8 mouse cellular contexts compared by ENCODE assay signal in the genomic region with DNA sequence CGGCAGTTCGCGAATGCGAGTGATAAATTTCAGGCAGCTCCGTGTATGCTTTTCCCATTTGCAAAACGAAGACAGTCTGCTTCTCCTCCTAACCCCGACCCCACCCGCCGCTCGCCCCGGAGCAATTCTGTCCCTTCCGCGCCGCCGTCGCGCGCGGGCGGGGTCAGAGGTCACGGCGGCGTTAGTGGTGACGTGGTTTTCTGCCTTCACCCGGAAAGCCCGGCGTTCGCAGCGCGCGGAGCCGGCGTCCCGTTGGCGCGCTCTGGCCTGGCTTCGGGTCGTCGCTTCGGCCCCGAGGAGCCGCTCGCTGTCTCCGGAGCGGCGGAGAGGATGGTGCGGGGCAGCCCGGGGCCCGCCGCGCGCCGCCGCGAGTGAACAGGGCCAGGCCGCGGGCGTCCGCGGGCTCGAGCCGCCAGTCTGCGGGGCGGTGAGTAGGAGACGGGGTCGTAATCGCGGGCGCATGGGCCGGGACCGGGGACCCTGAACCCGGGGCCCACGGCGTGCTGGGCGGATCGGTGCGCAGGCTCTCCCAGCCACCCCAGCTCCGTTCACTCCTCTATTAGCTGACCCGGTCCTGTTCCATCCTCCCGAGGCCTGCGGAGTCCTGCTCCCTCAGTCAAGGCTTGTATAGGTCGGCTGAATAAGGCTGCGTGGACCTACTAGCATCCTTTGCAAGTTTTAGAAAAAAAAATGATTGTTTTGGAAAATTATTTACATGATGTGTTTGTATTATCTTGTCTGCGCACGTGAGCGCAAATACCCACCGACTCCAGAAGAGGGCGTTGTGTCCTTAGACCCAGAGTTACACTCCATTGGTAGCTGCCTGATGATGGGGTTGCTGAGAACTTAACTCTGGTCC. TPM values are rescaled to one million over a fixed set of nuclear protein-coding genes. Genes with fewer than 3 reads are reported as not detected.
DNase-seq lines count a peak whose midpoint lies in the region; ATAC-seq and TF ChIP-seq lines count a peak whose summit lies in the region.

No protein-coding gene starts in this region.

- no peaks in the 10 kb centered on the region for H3K9me3 ChIP-seq in CH12.LX (replicated peaks; ENCODE audit: low read length)
- peaks cover 9% of the 10 kb centered on the region; the same call in 1 of the 2 replicates for H3K9me3 ChIP-seq in forebrain, embryonic 10.5 days
- H3K9me3 ChIP-seq in heart, embryonic 15.5 days (replicated peaks): no peaks in the 10 kb centered on the region
- peaks cover 3% of the 10 kb centered on the region; the same call in 1 of the 2 replicates for H3K9me3 ChIP-seq in liver, embryonic 13.5 days (replicated peaks)
- H3K9me3 ChIP-seq in stomach, embryonic 14.5 days (ENCODE audit: control insufficient read depth, low read depth, low read length): peaks cover 6% of the 10 kb centered on the region; the same call in 1 of the 2 replicates

- TF ChIP-seq CTCF in CH12.LX (conservative IDR thresholded peaks at IDR 0.05 in 1 of 2, IDR thresholded peaks at IDR 0.05 in 1 of 2; ENCODE audit: low read depth in 2 of 2, low read length in 2 of 2): peak; percentile 59

- peak; percentile 88 for ATAC-seq in heart, embryonic 15.5 days (replicated peaks; ENCODE audit: insufficient number of reproducible peaks, insufficient read depth, low FRiP score, low read depth)
- peak; percentile 87 for ATAC-seq in liver, embryonic 13.5 days (ENCODE audit: low read depth)
- ATAC-seq in stomach, embryonic 14.5 days (ENCODE audit: insufficient number of reproducible peaks, insufficient read depth, low FRiP score, low read depth): peak; percentile 86

- H3K9ac ChIP-seq in CH12.LX (ENCODE audit: insufficient read depth, low read depth): peak overlapping the region; percentile 95
- peak overlapping the region; percentile 99 for H3K9ac ChIP-seq in heart, embryonic 15.5 days
- H3K9ac ChIP-seq in liver, embryonic 13.5 days: peak overlapping the region; percentile 100
- H3K9ac ChIP-seq in stomach, embryonic 14.5 days (replicated peaks; ENCODE audit: low read depth, low read length): peak overlapping the region; percentile 89

- peak; percentile 80 for DNase-seq in CH12.LX (ENCODE audit: extremely low read depth)
- DNase-seq in c-Kit-positive CD71-negative TER-119-negative erythroid progenitor cells, embryonic 14.5 days (ENCODE audit: low read depth): peak; percentile 84
- peak; percentile 87 for DNase-seq in forebrain, embryonic 10.5 days (ENCODE audit: extremely low spot score, low spot score)
- DNase-seq in kidney, postnatal 14 days: peak; percentile 96
- DNase-seq in liver, embryonic 13.5 days: peak; percentile 90
- DNase-seq in natural killer cell, adult 2 months (ENCODE audit: low spot score in 2 of 2): peak; percentile 86 to 90

- no peak for TF ChIP-seq RAD21 in CH12.LX (IDR thresholded peaks at IDR 0.05; ENCODE audit: low read depth, low read length)

- no peaks in the 10 kb centered on the region for H3K27me3 ChIP-seq in CH12.LX (replicated peaks)
- H3K27me3 ChIP-seq in forebrain, embryonic 10.5 days (ENCODE audit: poor library complexity, severe bottlenecking): no peaks in the 10 kb centered on the region
- H3K27me3 ChIP-seq in heart, embryonic 15.5 days: no peaks in the 10 kb centered on the region
- no peaks in the 10 kb centered on the region for H3K27me3 ChIP-seq in liver, embryonic 13.5 days
- no peaks in the 10 kb centered on the region for H3K27me3 ChIP-seq in stomach, embryonic 14.5 days (ENCODE audit: control insufficient read depth, insufficient read depth, low read length)

- peak overlapping the region; percentile 78 to 99 (median 99) for H3K4me3 ChIP-seq in CH12.LX (replicated peaks in 1 of 3; ENCODE audit: low read depth in 2 of 3, low read length in 2 of 3, poor library complexity in 1 of 3)
- H3K4me3 ChIP-seq in forebrain, embryonic 10.5 days: peak overlapping the region; percentile 73
- peak overlapping the region; percentile 99 for H3K4me3 ChIP-seq in heart, embryonic 15.5 days
- peak overlapping the region; percentile 100 for H3K4me3 ChIP-seq in liver, embryonic 13.5 days (replicated peaks)
- H3K4me3 ChIP-seq in stomach, embryonic 14.5 days (ENCODE audit: low read depth, low read length): peak overlapping the region; percentile 96

- in situ Hi-C loops in CH12.LX (cut with MboI; ENCODE audit: low pct_ligation_motif_present, low pct_unique_long_range_greater_than_20kb, low sequenced_read_pairs): no loop called here

- peaks cover 51% of the 10 kb centered on the region for H3K79me2 ChIP-seq in CH12.LX (replicated peaks; ENCODE audit: control insufficient read depth, extremely low read depth, insufficient read depth, poor library complexity, severe bottlenecking)

- under 1% methylated on average over 88 of the region's 88 CpGs for WGBS in forebrain, embryonic 10.5 days
- under 1% methylated on average over 75 of the region's 88 CpGs for WGBS in heart, embryonic 15.5 days
- WGBS in liver, embryonic 13.5 days (ENCODE audit: insufficient replicate concordance): under 1% methylated on average over 81 of the region's 88 CpGs
- WGBS in stomach, embryonic 14.5 days: under 1% methylated on average over 88 of the region's 88 CpGs

- dilution Hi-C loops in CH12.LX (cut with MboI; ENCODE audit: extremely low pct_ligation_motif_present, extremely low pct_unique_long_range_greater_than_20kb, low sequenced_read_pairs): no loop called here

- TF ChIP-seq EP300 in CH12.LX (IDR thresholded peaks at IDR 0.05; ENCODE audit: low read length): no peak

- peaks cover 13 to 30% of the 10 kb centered on the region in 2 experiments for H3K36me3 ChIP-seq in CH12.LX (replicated peaks in 1 of 2; ENCODE audit: control insufficient read depth in 1 of 2, insufficient read depth in 1 of 2, low read length in 1 of 2)
- H3K36me3 ChIP-seq in forebrain, embryonic 10.5 days (replicated peaks): peaks cover 13% of the 10 kb centered on the region
- no peaks in the 10 kb centered on the region for H3K36me3 ChIP-seq in heart, embryonic 15.5 days
- peaks cover 25% of the 10 kb centered on the region for H3K36me3 ChIP-seq in liver, embryonic 13.5 days
- H3K36me3 ChIP-seq in stomach, embryonic 14.5 days (ENCODE audit: control insufficient read depth, insufficient read depth, low read length): no peaks in the 10 kb centered on the region

- peak overlapping the region; percentile 69 for H3K4me2 ChIP-seq in CH12.LX (ENCODE audit: insufficient read depth, low read depth, poor library complexity, severe bottlenecking)
- H3K4me2 ChIP-seq in heart, embryonic 15.5 days: peak overlapping the region; percentile 62
- peak overlapping the region; percentile 86 for H3K4me2 ChIP-seq in liver, embryonic 13.5 days
- peak overlapping the region; percentile 60 for H3K4me2 ChIP-seq in stomach, embryonic 14.5 days (replicated peaks; ENCODE audit: low read depth, low read length)

- H3K4me1 ChIP-seq in CH12.LX (ENCODE audit: control insufficient read depth in 1 of 2, insufficient read depth in 2 of 2): peaks cover 6 to 37% of the 10 kb centered on the region in 2 experiments
- H3K4me1 ChIP-seq in forebrain, embryonic 10.5 days: peaks cover 24% of the 10 kb centered on the region
- peaks cover 31% of the 10 kb centered on the region for H3K4me1 ChIP-seq in heart, embryonic 15.5 days (replicated peaks)
- H3K4me1 ChIP-seq in liver, embryonic 13.5 days (replicated peaks): peaks cover 43% of the 10 kb centered on the region
- peaks cover 14% of the 10 kb centered on the region for H3K4me1 ChIP-seq in stomach, embryonic 14.5 days (ENCODE audit: control insufficient read depth, insufficient read depth, low read length)

- H3K27ac ChIP-seq in CH12.LX (ENCODE audit: insufficient read depth, low read depth): peak overlapping the region; percentile 55
- H3K27ac ChIP-seq in forebrain, embryonic 10.5 days: peak overlapping the region; percentile 91
- H3K27ac ChIP-seq in heart, embryonic 15.5 days: peak overlapping the region; percentile 82
- H3K27ac ChIP-seq in liver, embryonic 13.5 days: peak overlapping the region; percentile 90
- peak overlapping the region; percentile 83 for H3K27ac ChIP-seq in stomach, embryonic 14.5 days (ENCODE audit: low read length)

- peak; percentile 76; the same call in 1 of the 2 replicates for TF ChIP-seq POLR2A in CH12.LX (IDR thresholded peaks at IDR 0.05; ENCODE audit: low read depth, low read length)

RNA-seq across cellular contexts. Expression of a gene that starts 5.5 kb away (rescaled TPM):
- total RNA-seq in CH12.LX (2012; rRNA removed) (82.9 and 100 TPM in 2 replicates), CH12.LX (2014; rRNA removed) (72.1 and 77.6 TPM in 2 replicates)
- 80.9 and 87.7 TPM in 2 replicates for polyA plus RNA-seq in CH12.LX (2012; ENCODE audit: insufficient read length, low read depth)
- 35.8 and 39.2 TPM in 2 replicates for polyA plus RNA-seq in forebrain, embryonic 10.5 days (2016; fragmentation: Nextera tagmentation; extraction: Ambion mirVana)
- 23.0 and 24.2 TPM in 2 replicates for polyA plus RNA-seq in heart, embryonic 15.5 days (2015; fragmentation: Nextera tagmentation; extraction: Ambion mirVana)
- polyA plus RNA-seq in liver, embryonic 13.5 days (2015; fragmentation: Nextera tagmentation; extraction: Ambion mirVana): 30.7 and 34.4 TPM in 2 replicates
- polyA plus RNA-seq in stomach, embryonic 14.5 days (2014; fragmentation: Nextera tagmentation; extraction: Ambion mirVana): 33.7 and 36.7 TPM in 2 replicates

RNA-seq across cellular contexts. Expression of a gene that starts 33.0 kb away (rescaled TPM):
- total RNA-seq in CH12.LX (2012; rRNA removed): 37.0 and 48.7 TPM in 2 replicates
- total RNA-seq in CH12.LX (2014; rRNA removed): 43.9 and 44.0 TPM in 2 replicates
- 81.2 and 93.2 TPM in 2 replicates for polyA plus RNA-seq in CH12.LX (2012; ENCODE audit: insufficient read length, low read depth)
- polyA plus RNA-seq in forebrain, embryonic 10.5 days (2016; fragmentation: Nextera tagmentation; extraction: Ambion mirVana): 69.5 and 76.7 TPM in 2 replicates
- 57.7 and 59.5 TPM in 2 replicates for polyA plus RNA-seq in heart, embryonic 15.5 days (2015; fragmentation: Nextera tagmentation; extraction: Ambion mirVana)
- 55.0 and 64.9 TPM in 2 replicates for polyA plus RNA-seq in liver, embryonic 13.5 days (2015; fragmentation: Nextera tagmentation; extraction: Ambion mirVana)
- 55.0 and 57.4 TPM in 2 replicates for polyA plus RNA-seq in stomach, embryonic 14.5 days (2014; fragmentation: Nextera tagmentation; extraction: Ambion mirVana)

RNA-seq across cellular contexts. Expression of a gene that starts 33.0 kb away (rescaled TPM):
- total RNA-seq in CH12.LX (2012; rRNA removed): 45.5 and 46.5 TPM in 2 replicates
- total RNA-seq in CH12.LX (2014; rRNA removed): 34.7 and 35.1 TPM in 2 replicates
- 34.0 and 37.1 TPM in 2 replicates for polyA plus RNA-seq in CH12.LX (2012; ENCODE audit: insufficient read length, low read depth)
- 32.2 and 32.5 TPM in 2 replicates for polyA plus RNA-seq in forebrain, embryonic 10.5 days (2016; fragmentation: Nextera tagmentation; extraction: Ambion mirVana)
- 13.7 and 16.8 TPM in 2 replicates for polyA plus RNA-seq in heart, embryonic 15.5 days (2015; fragmentation: Nextera tagmentation; extraction: Ambion mirVana)
- polyA plus RNA-seq in liver, embryonic 13.5 days (2015; fragmentation: Nextera tagmentation; extraction: Ambion mirVana): 16.0 and 18.0 TPM in 2 replicates
- 27.5 and 28.7 TPM in 2 replicates for polyA plus RNA-seq in stomach, embryonic 14.5 days (2014; fragmentation: Nextera tagmentation; extraction: Ambion mirVana)

RNA-seq across cellular contexts. Expression of a gene that starts 50.8 kb away (rescaled TPM):
- 26.4 and 26.7 TPM in 2 replicates for total RNA-seq in CH12.LX (2012; rRNA removed)
- total RNA-seq in CH12.LX (2014; rRNA removed): 19.3 and 20.1 TPM in 2 replicates
- polyA plus RNA-seq in CH12.LX (2012; ENCODE audit: insufficient read length, low read depth): 31.6 and 34.4 TPM in 2 replicates
- 23.3 and 25.4 TPM in 2 replicates for polyA plus RNA-seq in forebrain, embryonic 10.5 days (2016; fragmentation: Nextera tagmentation; extraction: Ambion mirVana)
- 19.3 and 19.9 TPM in 2 replicates for polyA plus RNA-seq in heart, embryonic 15.5 days (2015; fragmentation: Nextera tagmentation; extraction: Ambion mirVana)
- polyA plus RNA-seq in liver, embryonic 13.5 days (2015; fragmentation: Nextera tagmentation; extraction: Ambion mirVana): 26.0 and 30.7 TPM in 2 replicates
- polyA plus RNA-seq in stomach, embryonic 14.5 days (2014; fragmentation: Nextera tagmentation; extraction: Ambion mirVana): 25.7 and 27.9 TPM in 2 replicates

Comparison
In these comparisons a context has a peak if more than half of its experiments do, and no peak if none do; other contexts are left out.
1. Peak in every context shown above with its lines: DNase-seq, ATAC-seq, H3K4me3 ChIP-seq and H3K27ac ChIP-seq.